Mouse (Mus musculus) kidney, adult 2 months (tissue): ENCODE results near the gene Krtap4-1. TPM values are rescaled to one million over a fixed set of nuclear protein-coding genes. Genes with fewer than 3 reads are reported as not detected.

ENCODE experiments used
- DNase-seq: peaks from one replicate; pipeline ENCODE4 v3.0.0; 2021
- H3K27ac ChIP-seq: fragments of 200-500 bp; 2 replicates; pipeline ENCODE4 v1.5.1; 2012; ENCODE audit warnings: low read depth, low read length, control low read depth, inconsistent platforms; ENCODE audit not compliant: insufficient read depth
- H3K27me3 ChIP-seq: fragments of 200-500 bp; replicated peaks from 2 replicates; pipeline ENCODE4 v1.6.1; 2012; ENCODE audit warnings: mild to moderate bottlenecking, moderate library complexity, low read length, inconsistent platforms; ENCODE audit not compliant: control insufficient read depth, insufficient read depth
- H3K36me3 ChIP-seq: fragments of 200-500 bp; 2 replicates; pipeline ENCODE4 v1.6.1; 2012; ENCODE audit warnings: mild to moderate bottlenecking, moderate library complexity, low read length, inconsistent platforms; ENCODE audit not compliant: control insufficient read depth, insufficient read depth
- H3K4me1 ChIP-seq: fragments of 200-500 bp; 2 replicates; pipeline ENCODE4 v1.6.1; 2011; ENCODE audit warnings: low read length; ENCODE audit not compliant: control insufficient read depth, insufficient read depth
- H3K4me3 ChIP-seq: fragments of 200-500 bp; 2 replicates; pipeline ENCODE4 v1.5.1; 2011; ENCODE audit warnings: mild to moderate bottlenecking, low read depth, low read length, control low read depth; ENCODE audit not compliant: insufficient read depth
- CTCF ChIP-seq: fragments of 200-500 bp; conservative IDR thresholded peaks from 2 replicates; pipeline ENCODE4 v1.5.1; 2011; ENCODE audit warnings: low read depth, mild to moderate bottlenecking, control low read depth, low read length, moderate library complexity, mixed read lengths; ENCODE audit not compliant: insufficient read depth, insufficient read length
- POLR2A ChIP-seq: fragments of 200-500 bp; IDR thresholded peaks from one replicate; pipeline ENCODE4 v1.6.1; 2011; ENCODE audit warnings: low read depth, low read length, control low read depth
- WGBS: fragments of 180-500 bp; shearing (Covaris S2); methylation state at CpG from one replicate; pipeline ENCODE4 v1.1.7; 2018; 5-methylcytosine and 5-hydroxymethylcytosine counted together
- polyA plus RNA-seq: library from polyadenylated mRNA; depleted of rRNA; stranded (reverse); fragments of >200 nt; gene quantifications from 2 replicates; pipeline ENCODE4 v1.2.3, GENCODE M21; 2012; rRNA removed

The Krtap4-1 gene
- polyA plus RNA-seq, 1 experiment, result not detected

- Histone ChIP-seq H3K36me3 (no peaks in the 10 kb centered on the region), H3K27ac (no peak overlapping the region), H3K27me3 (no peaks in the 10 kb centered on the region), H3K4me1 (no peaks in the 10 kb centered on the region), H3K4me3 (no peak overlapping the region)
- TF ChIP-seq POLR2A (no peak), CTCF (no peak)
- DNase-seq, result no peak
- 87% methylated on average over 7 of the region's 7 CpGs for WGBS
Observed at GRCm38 (mm10) chr11:99585096-99585495, 42.9 kb downstream of the Krtap4-1 start.

- H3K36me3 ChIP-seq, result no peaks in the 10 kb centered on the region
- no peak for TF ChIP-seq CTCF
- no peak for TF ChIP-seq POLR2A
- DNase-seq, result no peak
- no peaks in the 10 kb centered on the region for H3K27me3 ChIP-seq
- 77% methylated on average over 5 of the region's 5 CpGs for WGBS
- H3K4me3 ChIP-seq, result no peak within 1 kb of the TSS
- no peaks in the 10 kb centered on the region for H3K4me1 ChIP-seq
- H3K27ac ChIP-seq, result no peak within 1 kb of the TSS
Observed at GRCm38 (mm10) chr11:99583245-99583704, 44.8 kb downstream of the Krtap4-1 start, which contains the start of gene Krtap1-4. Gene Krtap1-4, minus strand, starts transcription at chr11:99583654.

- no peak overlapping the region for H3K4me3 ChIP-seq
- no peaks in the 10 kb centered on the region for H3K27me3 ChIP-seq
Observed at GRCm38 (mm10) chr11:99581564-99581963, 46.5 kb downstream of the Krtap4-1 start.

GRCm38 (mm10) chr11:99581051-99581450 lies 47.0 kb downstream of the Krtap4-1 start:
- no peak for DNase-seq
- no peaks in the 10 kb centered on the region for H3K4me1 ChIP-seq
- TF ChIP-seq POLR2A (no peak), CTCF (no peak)
- H3K27me3 ChIP-seq, result no peaks in the 10 kb centered on the region
- WGBS, result 87% methylated on average over 5 of the region's 5 CpGs
- H3K36me3 ChIP-seq, result no peaks in the 10 kb centered on the region
- no peak overlapping the region for H3K4me3 ChIP-seq
- H3K27ac ChIP-seq, result no peak overlapping the region

More at GRCm38 (mm10) chr11:99581564-99581963, 46.5 kb downstream of the Krtap4-1 start:
- no peak overlapping the region for H3K27ac ChIP-seq
- TF ChIP-seq POLR2A, result no peak
- TF ChIP-seq CTCF, result no peak
- no peak for DNase-seq
- WGBS, result 83% methylated on average over 6 of the region's 6 CpGs
- H3K36me3 ChIP-seq, result no peaks in the 10 kb centered on the region
- no peaks in the 10 kb centered on the region for H3K4me1 ChIP-seq

GRCm38 (mm10) chr11:99580636-99581035 lies 47.4 kb downstream of the Krtap4-1 start, which contains the start of gene Krtap1-5:
Gene Krtap1-5, minus strand, starts transcription at chr11:99581016.
- Histone ChIP-seq H3K4me1 (no peaks in the 10 kb centered on the region), H3K4me3 (no peak within 1 kb of the TSS), H3K27ac (no peak within 1 kb of the TSS), H3K36me3 (no peaks in the 10 kb centered on the region), H3K27me3 (no peaks in the 10 kb centered on the region)
- 84% methylated on average over 6 of the region's 6 CpGs for whole genome bisulfite sequencing
- no peak for TF ChIP-seq POLR2A
- no peak for TF ChIP-seq CTCF
- no peak for DNase-seq

Other genes with a start within 250 kb of the Krtap4-1 start
- 2.4 and 3.1 TPM in 2 replicates for gene Krt10, start 238.9 kb downstream of the Krtap4-1 start, polyA plus RNA-seq
- gene Krt12, start 206.0 kb downstream of the Krtap4-1 start, polyA plus RNA-seq, result not detected in 2 replicates
- gene Krt20, start 190.1 kb downstream of the Krtap4-1 start, polyA plus RNA-seq, result 0.13 and 0.23 TPM in 2 replicates
- gene Krt23, start 135.1 kb downstream of the Krtap4-1 start, polyA plus RNA-seq, result 2.7 and 3.5 TPM in 2 replicates
- not detected in 2 replicates for gene Krt39, start 106.9 kb downstream of the Krtap4-1 start, polyA plus RNA-seq
- not detected in 2 replicates for gene Krt40, start 85.1 kb downstream of the Krtap4-1 start, polyA plus RNA-seq
- not detected in 2 replicates for gene Krtap3-3, start 77.4 kb downstream of the Krtap4-1 start, polyA plus RNA-seq
- not detected in 2 replicates for gene Krtap3-2, start 71.4 kb downstream of the Krtap4-1 start, polyA plus RNA-seq
- not detected in 2 replicates for gene Gm11939, start 68.8 kb downstream of the Krtap4-1 start, polyA plus RNA-seq
- gene Krtap3-1, start 61.6 kb downstream of the Krtap4-1 start, polyA plus RNA-seq, result not detected in 2 replicates
- not detected in 2 replicates for gene Krtap1-5, start 47.2 kb downstream of the Krtap4-1 start, polyA plus RNA-seq
- gene Krtap1-4, start 44.6 kb downstream of the Krtap4-1 start, polyA plus RNA-seq, result not detected in 2 replicates
- not detected in 2 replicates for gene Krtap1-3, start 36.9 kb downstream of the Krtap4-1 start, polyA plus RNA-seq
- gene Krtap9-3, start 30.1 kb downstream of the Krtap4-1 start, polyA plus RNA-seq, result not detected in 2 replicates
- not detected in 2 replicates for gene Gm11938, start 24.9 kb downstream of the Krtap4-1 start, polyA plus RNA-seq
- gene Gm11937, start 18.0 kb downstream of the Krtap4-1 start, polyA plus RNA-seq, result not detected in 2 replicates
- gene Krtap2-4, start 13.4 kb downstream of the Krtap4-1 start, polyA plus RNA-seq, result not detected in 2 replicates
- not detected in 2 replicates for gene Gm11562, start 7.8 kb downstream of the Krtap4-1 start, polyA plus RNA-seq
- not detected in 2 replicates for gene Krtap4-2, start 6.8 kb upstream of the Krtap4-1 start, polyA plus RNA-seq
- gene Krtap4-7, start 15.9 kb upstream of the Krtap4-1 start, polyA plus RNA-seq, result not detected in 2 replicates
- not detected in 2 replicates for gene Gm11555, start 22.0 kb upstream of the Krtap4-1 start, polyA plus RNA-seq
- gene Gm11563, start 30.7 kb upstream of the Krtap4-1 start, polyA plus RNA-seq, result not detected in 2 replicates
- not detected in 2 replicates for gene Krtap4-6, start 37.7 kb upstream of the Krtap4-1 start, polyA plus RNA-seq
- not detected in 2 replicates for gene Gm14190, start 62.5 kb upstream of the Krtap4-1 start, polyA plus RNA-seq
- not detected in 2 replicates for gene Gm14180, start 106.1 kb upstream of the Krtap4-1 start, polyA plus RNA-seq
- gene Gm11595, start 144.7 kb upstream of the Krtap4-1 start, polyA plus RNA-seq, result not detected in 2 replicates
- not detected in 2 replicates for gene Krtap4-8, start 152.5 kb upstream of the Krtap4-1 start, polyA plus RNA-seq
- not detected in 2 replicates for gene Krtap4-9, start 157.0 kb upstream of the Krtap4-1 start, polyA plus RNA-seq
- gene Gm11596, start 165.2 kb upstream of the Krtap4-1 start, polyA plus RNA-seq, result not detected in 2 replicates
- gene Gm11569, start 170.7 kb upstream of the Krtap4-1 start, polyA plus RNA-seq, result not detected in 2 replicates
- gene Gm11554, start 176.2 kb upstream of the Krtap4-1 start, polyA plus RNA-seq, result not detected in 2 replicates
- gene Krtap4-13, start 181.7 kb upstream of the Krtap4-1 start, polyA plus RNA-seq, result not detected in 2 replicates
- gene Gm11564, start 187.4 kb upstream of the Krtap4-1 start, polyA plus RNA-seq, result not detected in 2 replicates
- not detected in 2 replicates for gene 2300003K06Rik, start 209.8 kb upstream of the Krtap4-1 start, polyA plus RNA-seq
- not detected in 2 replicates for gene Krtap4-16, start 223.4 kb upstream of the Krtap4-1 start, polyA plus RNA-seq
- gene Gm11568, start 229.7 kb upstream of the Krtap4-1 start, polyA plus RNA-seq, result not detected in 2 replicates
- not detected in 2 replicates for gene Gm11559, start 236.2 kb upstream of the Krtap4-1 start, polyA plus RNA-seq
- gene Krtap9-1, start 245.2 kb upstream of the Krtap4-1 start, polyA plus RNA-seq, result not detected in 2 replicates